Mouse (Mus musculus): ENCODE measurements at regions not wholly inside any gene's neighbourhood (a gene's known extent, or its start where the extent isn't known, plus 50 kb on each side); places are given as distances from the start of the nearest gene placed in this dataset.

DNA sequence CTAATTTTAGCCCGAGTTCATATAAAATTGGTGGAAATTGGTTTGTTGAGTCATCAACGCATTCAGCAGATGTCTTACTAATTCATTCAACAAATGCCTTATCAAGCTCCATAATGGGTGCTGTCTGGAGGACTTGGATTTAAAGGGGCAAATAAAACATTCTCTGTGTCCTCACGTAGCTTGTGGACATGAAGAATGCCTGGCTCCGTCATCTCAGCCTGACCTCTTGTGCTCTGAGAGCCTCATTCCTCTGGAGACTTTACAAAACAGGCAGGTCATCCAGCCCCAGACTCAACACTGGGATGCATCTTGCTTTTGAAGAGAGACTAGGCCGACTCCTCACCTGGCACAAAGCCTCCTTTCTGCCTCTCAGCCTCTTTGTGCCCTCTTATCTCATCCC is 248.6 kb downstream of the Plpp3 start (continued):
- no peak for TF ChIP-seq MYB (IDR thresholded peaks at IDR 0.05; ENCODE audit: low read depth, low read length)
- TF ChIP-seq GATA1 (IDR thresholded peaks at IDR 0.05; ENCODE audit: low read depth, low read length), result no peak
- TF ChIP-seq TBP (IDR thresholded peaks at IDR 0.05; ENCODE audit: low read depth, low read length), result no peak
- TF ChIP-seq TAL1 (IDR thresholded peaks at IDR 0.05; ENCODE audit: low read length), result no peak

DNA sequence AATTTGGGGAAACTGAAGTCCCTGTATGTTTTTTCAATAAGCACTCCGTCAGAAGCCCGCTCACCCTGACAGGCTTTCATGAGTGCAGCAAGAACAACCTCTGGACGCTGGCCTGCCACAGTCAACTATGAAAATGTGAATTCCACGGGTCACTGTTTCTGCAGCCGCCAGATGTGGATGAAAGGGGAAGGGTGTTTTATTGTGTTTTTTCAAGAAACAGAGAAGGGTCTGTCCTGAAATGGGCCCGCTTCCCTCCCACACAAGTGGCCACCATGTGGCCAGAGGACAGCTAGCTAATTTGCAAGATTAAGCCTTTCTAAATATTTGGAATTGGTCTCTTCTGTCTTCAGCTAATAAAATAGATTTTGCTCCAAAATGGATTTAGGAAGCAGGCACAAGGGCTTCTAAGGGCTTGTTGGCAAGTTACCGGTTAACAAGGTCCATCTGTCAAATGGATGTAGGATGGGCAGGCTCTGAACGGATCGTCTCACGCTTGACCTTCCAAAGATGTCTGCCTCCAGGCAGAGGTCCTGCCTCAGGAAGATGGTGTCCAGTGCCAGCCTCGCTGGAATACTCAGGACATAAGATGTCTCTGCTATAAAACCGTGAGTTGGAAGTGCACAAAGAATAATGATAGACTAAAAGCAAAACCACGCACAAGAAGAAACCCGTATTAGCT is 249.8 kb downstream of the Plpp3 start:
- Histone ChIP-seq H3K9ac (ENCODE audit: control insufficient read depth, low read depth, low read length, poor library complexity, severe bottlenecking) (no peak overlapping the region), H3K27ac (ENCODE audit: control insufficient read depth, low read depth, low read length) (no peak overlapping the region), H3K4me1 (ENCODE audit: control insufficient read depth in 1 of 2, insufficient read depth in 2 of 2, low read length in 2 of 2) (no peaks in the 10 kb centered on the region), H3K4me3 (ENCODE audit: control insufficient read depth in 1 of 2, insufficient read depth in 1 of 2, low read depth in 2 of 2, low read length in 2 of 2) (no peak overlapping the region), H3K79me2 (ENCODE audit: control insufficient read depth, insufficient read depth, low read length, poor library complexity) (no peaks in the 10 kb centered on the region), H3K27me3 (ENCODE audit: control insufficient read depth in 1 of 2, insufficient read depth in 2 of 2, low read length in 2 of 2) (no peaks in the 10 kb centered on the region), H3K9me3 (replicated peaks; ENCODE audit: insufficient read depth, low read length) (no peaks in the 10 kb centered on the region), H3K36me3 (ENCODE audit: control insufficient read depth in 1 of 2, insufficient read depth in 2 of 2, low read length in 2 of 2) (no peaks in the 10 kb centered on the region)
- TF ChIP-seq TBP (IDR thresholded peaks at IDR 0.05; ENCODE audit: low read depth, low read length), result no peak
- no peak for TF ChIP-seq ZC3H11A (IDR thresholded peaks at IDR 0.05; ENCODE audit: low read depth, low read length)
- TF ChIP-seq E2F4 (IDR thresholded peaks at IDR 0.05; ENCODE audit: borderline replicate concordance, low read depth, low read length), result no peak
- no peak for TF ChIP-seq CHD1 (IDR thresholded peaks at IDR 0.05; ENCODE audit: low read depth, low read length)
- no peak for TF ChIP-seq CHD2 (IDR thresholded peaks at IDR 0.05; ENCODE audit: low read length)
- no peak for TF ChIP-seq POLR2AphosphoS2 (IDR thresholded peaks at IDR 0.05; ENCODE audit: low read length)
- no peak for TF ChIP-seq SIN3A (IDR thresholded peaks at IDR 0.05; ENCODE audit: low read length)
- no peak for DNase-seq (ENCODE audit: low read depth, low spot score)

DNA sequence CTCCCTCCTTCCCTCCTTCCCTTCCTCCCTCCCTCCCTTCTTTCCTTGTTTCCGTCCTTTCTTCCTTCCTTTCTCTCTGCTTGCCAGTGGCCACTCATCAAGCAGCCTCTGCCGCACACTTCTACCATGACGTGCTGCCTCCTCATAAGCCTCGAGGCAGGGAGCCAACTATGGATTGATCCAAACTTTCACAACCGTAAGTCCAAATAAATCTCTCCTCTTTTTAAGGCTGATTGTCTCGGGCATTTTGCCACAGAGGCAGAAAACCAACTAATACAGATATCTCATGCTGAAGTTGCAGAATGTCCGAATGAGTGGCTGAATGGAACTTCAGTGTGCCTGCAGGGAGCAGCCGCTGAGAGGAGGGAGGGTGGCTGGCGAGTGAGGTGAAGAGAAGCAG is 251.7 kb downstream of the Plpp3 start:
- DNase-seq (ENCODE audit: low read depth, low spot score), result no peak
- no peaks in the 10 kb centered on the region for H3K9me3 ChIP-seq (replicated peaks; ENCODE audit: insufficient read depth, low read length)
- H3K9ac ChIP-seq (ENCODE audit: control insufficient read depth, low read depth, low read length, poor library complexity, severe bottlenecking), result no peak overlapping the region
- H3K4me1 ChIP-seq (ENCODE audit: control insufficient read depth in 1 of 2, insufficient read depth in 2 of 2, low read length in 2 of 2), result no peaks in the 10 kb centered on the region
- H3K27ac ChIP-seq (ENCODE audit: control insufficient read depth, low read depth, low read length), result no peak overlapping the region
- H3K27me3 ChIP-seq (ENCODE audit: control insufficient read depth in 1 of 2, insufficient read depth in 2 of 2, low read length in 2 of 2), result no peaks in the 10 kb centered on the region
- H3K36me3 ChIP-seq (ENCODE audit: control insufficient read depth in 1 of 2, insufficient read depth in 2 of 2, low read length in 2 of 2), result no peaks in the 10 kb centered on the region
- H3K79me2 ChIP-seq (ENCODE audit: control insufficient read depth, insufficient read depth, low read length, poor library complexity), result no peaks in the 10 kb centered on the region
- no peak overlapping the region for H3K4me3 ChIP-seq (ENCODE audit: control insufficient read depth in 1 of 2, insufficient read depth in 1 of 2, low read depth in 2 of 2, low read length in 2 of 2)
- TF ChIP-seq CHD1 (IDR thresholded peaks at IDR 0.05; ENCODE audit: low read depth, low read length), result no peak
- TF ChIP-seq USF2 (IDR thresholded peaks at IDR 0.05; ENCODE audit: borderline replicate concordance in 1 of 2, insufficient read depth in 1 of 2, low read depth in 1 of 2, low read length in 2 of 2), result no peak
- TF ChIP-seq GATA1 (IDR thresholded peaks at IDR 0.05; ENCODE audit: low read depth, low read length), result no peak
- no peak for TF ChIP-seq KAT2A (conservative IDR thresholded peaks at IDR 0.05; ENCODE audit: low read depth, low read length)
- no peak for TF ChIP-seq HCFC1 (IDR thresholded peaks at IDR 0.05; ENCODE audit: low read depth, low read length)
- no peak for TF ChIP-seq USF1 (IDR thresholded peaks at IDR 0.05; ENCODE audit: low read depth, low read length)
- TF ChIP-seq RCOR1 (IDR thresholded peaks at IDR 0.05; ENCODE audit: low read depth, low read length), result no peak
- no peak for TF ChIP-seq ETS1 (IDR thresholded peaks at IDR 0.05; ENCODE audit: low read depth, low read length)
- TF ChIP-seq NRF1 (IDR thresholded peaks at IDR 0.05; ENCODE audit: insufficient read depth, low read depth, low read length, poor library complexity, severe bottlenecking), result no peak
- no peak for TF ChIP-seq MAFK (IDR thresholded peaks at IDR 0.05; ENCODE audit: borderline replicate concordance, low read depth, low read length)
